Mouse (Mus musculus): Measurements from ENCODE around the gene Car14.

DNA sequence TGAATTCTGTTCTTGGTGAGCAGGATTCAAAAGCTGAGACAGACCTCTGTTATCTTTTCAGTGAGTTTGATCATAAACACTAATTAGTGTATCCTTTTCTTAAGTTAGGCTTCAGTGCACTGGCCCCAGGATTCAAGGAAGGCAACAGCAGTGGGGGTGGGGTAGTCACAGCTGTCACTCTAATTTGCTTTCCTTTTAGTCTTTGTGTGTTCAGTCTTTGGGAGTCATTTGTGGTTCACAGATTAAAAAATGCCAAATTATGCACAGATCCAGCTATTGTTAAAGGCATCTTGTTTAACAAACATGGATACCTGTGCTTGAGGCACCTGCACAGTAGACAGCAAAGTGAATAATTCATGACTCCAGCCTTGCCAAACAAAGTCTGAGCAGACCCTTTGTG is 48.5 kb upstream of the Car14 start:
- TF ChIP-seq EP300 (IDR thresholded peaks at IDR 0.05; ENCODE audit: insufficient read depth, low read depth, low read length) (no peak), POLR2A (IDR thresholded peaks at IDR 0.05; ENCODE audit: insufficient read depth, low read length) (no peak), CTCF (IDR thresholded peaks at IDR 0.05; ENCODE audit: low read depth, low read length) (no peak)
